Mouse (Mus musculus) liver, embryonic 11.5 days (tissue): Measurements from ENCODE around the gene Rnase4. TPM values are rescaled to one million over a fixed set of nuclear protein-coding genes. Genes with fewer than 3 reads are reported as not detected.

Source experiments
- ATAC-seq: fragments of 200-750 bp; cut with Nextera tagmentation; replicated peaks from 2 replicates; pipeline ENCODE4 v1.8.0; 2017; ENCODE audit warnings: moderate number of reproducible peaks, mild to moderate bottlenecking, moderate TSS enrichment, moderate library complexity; ENCODE audit not compliant: low FRiP score
- DNase-seq: peaks from one replicate; pipeline ENCODE4 v3.0.0-alpha.2; 2017; ENCODE audit warnings: low spot score
- H3K27ac ChIP-seq: fragments of 300-500 bp; sonication (generic); 2 replicates; pipeline ENCODE4 v1.5.1; 2014; ENCODE audit warnings: mild to moderate bottlenecking, low read depth, low read length, control low read depth
- H3K27me3 ChIP-seq: fragments of 300-500 bp; sonication (generic); replicated peaks from 2 replicates; pipeline ENCODE4 v1.6.1; 2014; ENCODE audit warnings: low read length, mixed read lengths; ENCODE audit not compliant: control insufficient read depth, insufficient read depth
- H3K36me3 ChIP-seq: fragments of 300-500 bp; sonication (generic); 2 replicates; pipeline ENCODE4 v1.6.1; 2014; ENCODE audit warnings: mild to moderate bottlenecking, low read length, moderate library complexity, mixed read lengths; ENCODE audit not compliant: control insufficient read depth, insufficient read depth
- H3K4me1 ChIP-seq: fragments of 300-500 bp; sonication (generic); replicated peaks from 2 replicates; pipeline ENCODE4 v1.6.1; 2014; ENCODE audit warnings: low read length, mixed read lengths; ENCODE audit not compliant: control insufficient read depth, insufficient read depth
- H3K4me2 ChIP-seq: fragments of 300-500 bp; sonication (generic); 2 replicates; pipeline ENCODE4 v1.6.1; 2014; ENCODE audit warnings: mild to moderate bottlenecking, control low read depth, moderate library complexity
- H3K4me3 ChIP-seq: fragments of 300-500 bp; sonication (generic); 2 replicates; pipeline ENCODE4 v1.5.1; 2014; ENCODE audit warnings: low read depth, low read length, control low read depth
- H3K9ac ChIP-seq: fragments of 300-500 bp; sonication (generic); 2 replicates; pipeline ENCODE4 v1.6.1; 2014; ENCODE audit warnings: low read depth, low read length, control low read depth
- H3K9me3 ChIP-seq: fragments of 300-500 bp; sonication (generic); 2 replicates; pipeline ENCODE4 v1.6.1; 2016; ENCODE audit warnings: low read length, inconsistent platforms, mixed read lengths; ENCODE audit not compliant: control insufficient read depth
- WGBS: fragments of 180-500 bp; shearing (Covaris S2); extraction: QIAGEN DNeasy Blood & Tissue Kit; methylation state at CpG from one replicate; pipeline ENCODE4 v1.1.7; 2014; 5-methylcytosine and 5-hydroxymethylcytosine counted together
- polyA plus RNA-seq: library from polyadenylated mRNA; unstranded; fragments of >200 nt; fragmentation: Nextera tagmentation; extraction: Ambion mirVana; gene quantifications from 2 replicates; pipeline ENCODE4 v1.2.1, GENCODE M21; 2014

Gene Rnase4
- polyA plus RNA-seq, 1 experiment from 2014 or later, result 13.6 TPM

- no peak for ATAC-seq
Observed at GRCm38 (mm10) chr14:51060761-51061160, 30.1 kb upstream of the Rnase4 start.

DNA sequence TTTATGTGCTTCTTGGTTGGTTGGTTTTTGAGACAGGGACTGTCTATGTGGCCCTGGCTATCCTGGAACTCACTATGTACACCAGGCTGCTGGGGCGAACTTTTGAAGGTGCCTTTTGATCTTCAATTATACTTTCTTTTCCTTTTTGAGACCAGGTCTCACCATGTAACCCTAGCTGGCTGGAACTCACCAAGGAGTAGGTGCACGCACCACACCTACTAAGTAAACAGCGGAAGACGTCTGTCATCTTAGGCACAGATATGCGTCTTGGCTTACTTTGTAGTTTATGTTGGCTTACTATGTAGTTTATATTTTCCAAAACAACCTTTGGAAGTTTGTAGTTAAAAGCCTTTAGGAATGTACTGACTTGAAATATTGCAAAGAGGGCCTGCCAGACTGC, 21.9 kb upstream of the Rnase4 start:
- 86% methylated on average over 5 of the region's 5 CpGs for WGBS
- Histone ChIP-seq H3K27me3 (no peaks in the 10 kb centered on the region), H3K4me2 (no peak overlapping the region), H3K36me3 (no peaks in the 10 kb centered on the region), H3K9ac (no peak overlapping the region), H3K4me3 (no peak overlapping the region), H3K4me1 (no peaks in the 10 kb centered on the region), H3K9me3 (no peaks in the 10 kb centered on the region), H3K27ac (no peak overlapping the region)
- DNase-seq, result no peak
- ATAC-seq, result no peak

More at GRCm38 (mm10) chr14:51060761-51061160, 30.1 kb upstream of the Rnase4 start:
- Histone ChIP-seq H3K36me3 (no peaks in the 10 kb centered on the region), H3K4me2 (no peak overlapping the region), H3K27ac (no peak overlapping the region), H3K9me3 (no peaks in the 10 kb centered on the region), H3K27me3 (no peaks in the 10 kb centered on the region), H3K9ac (no peak overlapping the region), H3K4me3 (no peak overlapping the region), H3K4me1 (peaks cover 7% of the 10 kb centered on the region; the same call in 1 of the 2 replicates)
- 82% methylated on average over 5 of the region's 5 CpGs for WGBS
- DNase-seq, result no peak

DNA sequence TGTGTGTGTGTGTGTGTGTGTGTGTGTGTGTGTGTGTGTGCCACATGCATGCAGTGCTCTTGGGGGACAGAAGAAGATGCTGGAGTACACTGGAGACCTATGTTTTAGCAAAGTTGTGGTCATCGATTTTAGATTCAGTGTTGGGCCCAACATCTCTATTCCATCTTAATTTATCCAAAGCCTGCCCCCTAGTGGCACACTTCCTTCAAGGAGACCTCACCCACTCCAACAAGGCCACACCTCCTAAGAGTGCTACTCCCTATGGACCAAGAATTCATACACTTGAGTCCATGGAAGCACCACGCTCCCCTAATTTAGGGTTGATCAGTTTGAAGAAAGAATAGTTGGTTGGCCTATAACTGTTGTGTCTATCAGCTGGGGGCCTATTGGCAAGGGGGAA, 21.3 kb upstream of the Rnase4 start:
- Histone ChIP-seq H3K4me2 (no peak overlapping the region), H3K4me3 (no peak overlapping the region), H3K36me3 (no peaks in the 10 kb centered on the region), H3K27me3 (no peaks in the 10 kb centered on the region), H3K27ac (no peak overlapping the region), H3K9ac (no peak overlapping the region), H3K4me1 (no peaks in the 10 kb centered on the region), H3K9me3 (no peaks in the 10 kb centered on the region)
- ATAC-seq (no peak), DNase-seq (no peak)
- 79% methylated on average over 2 of the region's 2 CpGs for WGBS

GRCm38 (mm10) chr14:51074335-51074734, 16.5 kb upstream of the Rnase4 start, which contains the start of gene Olfr750:
TSS of gene Olfr750 (minus strand) at chr14:51074435.
- WGBS, result 76% methylated on average over 3 of the region's 3 CpGs
- Histone ChIP-seq H3K4me2 (no peak within 1 kb of the TSS), H3K9ac (no peak within 1 kb of the TSS), H3K4me3 (no peak within 1 kb of the TSS), H3K27ac (no peak within 1 kb of the TSS), H3K9me3 (no peaks in the 10 kb centered on the region), H3K36me3 (no peaks in the 10 kb centered on the region), H3K27me3 (no peaks in the 10 kb centered on the region), H3K4me1 (no peaks in the 10 kb centered on the region)
- ATAC-seq (no peak), DNase-seq (no peak)

DNA sequence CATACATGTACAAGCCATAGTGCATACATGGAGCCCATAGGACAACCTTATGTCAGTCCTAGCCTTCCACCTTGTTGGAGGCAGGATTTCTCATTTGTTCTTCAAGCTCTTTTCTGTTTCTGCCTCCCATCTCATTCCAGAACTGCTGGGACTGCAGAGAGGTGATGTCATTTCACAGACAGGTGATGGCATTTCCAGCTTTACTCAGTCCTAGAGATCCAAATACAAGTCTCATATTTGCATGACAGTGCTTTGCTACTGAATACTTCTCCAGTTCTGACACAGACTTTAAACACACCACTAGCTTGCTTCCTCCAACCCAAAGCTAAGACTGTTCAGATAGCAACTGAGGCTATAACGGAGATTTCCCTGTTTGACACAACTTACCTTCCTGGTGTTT, 11.7 kb upstream of the Rnase4 start:
- DNase-seq (no peak), ATAC-seq (no peak)
- Histone ChIP-seq H3K4me1 (0 out of 2 replicates have a peak, but pooled peaks cover 3% of the 10 kb centered on the region), H3K9me3 (no peaks in the 10 kb centered on the region), H3K36me3 (no peaks in the 10 kb centered on the region), H3K4me3 (no peak overlapping the region), H3K4me2 (no peak overlapping the region; the same call in 1 of the 2 replicates), H3K27me3 (peaks cover 5% of the 10 kb centered on the region; the same call in 1 of the 2 replicates), H3K27ac (no peak overlapping the region), H3K9ac (no peak overlapping the region)
- WGBS, result 62% methylated on average over 1 of the region's 1 CpGs

GRCm38 (mm10) chr14:51081035-51081434, 9.8 kb upstream of the Rnase4 start:
- H3K4me2 ChIP-seq, result no peak overlapping the region
- H3K4me3 ChIP-seq, result no peak overlapping the region
- H3K4me1 ChIP-seq, result 0 out of 2 replicates have a peak, but pooled peaks cover 3% of the 10 kb centered on the region
- H3K27me3 ChIP-seq, result peaks cover 5% of the 10 kb centered on the region; the same call in 1 of the 2 replicates
- ATAC-seq (no peak), DNase-seq (no peak)
- H3K27ac ChIP-seq, result no peak overlapping the region
- no peaks in the 10 kb centered on the region for H3K36me3 ChIP-seq
- WGBS, result 78% methylated on average over 2 of the region's 2 CpGs
- no peaks in the 10 kb centered on the region for H3K9me3 ChIP-seq
- H3K9ac ChIP-seq, result no peak overlapping the region

DNA sequence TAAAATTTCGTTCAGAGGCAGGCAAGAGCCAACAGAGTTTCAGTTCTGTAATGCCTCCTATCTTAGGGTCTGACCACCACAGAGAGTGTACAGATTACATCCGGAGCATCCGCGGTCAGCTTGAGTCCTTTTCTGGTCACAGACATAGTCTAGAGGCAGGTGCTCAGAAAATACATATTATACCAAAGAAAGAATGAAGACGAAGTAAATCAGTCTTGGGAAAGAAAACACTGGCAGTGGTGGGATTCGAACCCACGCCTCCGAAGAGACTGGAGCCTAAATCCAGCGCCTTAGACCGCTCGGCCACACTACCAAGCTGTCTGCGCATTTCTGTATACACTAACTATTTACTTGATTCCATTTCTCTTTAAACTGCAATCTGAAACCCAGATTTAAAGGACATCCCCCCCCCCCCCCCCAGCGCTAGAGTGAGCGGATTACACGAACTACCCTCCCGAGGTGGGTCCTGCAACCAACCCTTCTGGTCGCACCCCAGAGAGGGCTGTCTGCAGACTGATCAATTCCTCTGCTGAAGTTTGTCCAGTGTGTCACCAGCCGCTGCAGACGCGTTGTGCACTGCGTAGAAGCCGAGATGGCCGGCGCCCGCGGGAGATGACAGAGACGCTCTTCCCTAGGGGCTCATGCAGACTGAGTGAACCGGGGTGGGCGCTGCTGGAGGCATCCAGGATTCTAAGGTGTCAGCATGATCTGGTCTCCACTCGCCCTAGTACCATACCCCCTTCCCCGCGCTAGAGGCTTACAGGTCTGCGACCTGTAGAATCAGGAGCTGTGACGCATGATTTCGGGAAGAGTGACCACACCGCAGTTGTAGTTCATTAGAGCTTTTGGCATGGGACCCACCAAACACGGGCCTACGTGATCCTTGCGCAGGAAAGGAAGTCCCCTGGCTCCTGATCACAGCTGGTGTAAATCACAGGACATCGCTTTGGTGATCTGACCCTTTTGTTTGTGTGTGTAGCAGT, 8.0 kb upstream of the Rnase4 start:
- H3K4me2 ChIP-seq, result peak overlapping the region; percentile 90
- 0 out of 2 replicates have a peak, but pooled peaks cover 3% of the 10 kb centered on the region for H3K4me1 ChIP-seq
- ATAC-seq (peak; percentile 74), DNase-seq (peak; percentile 71)
- H3K36me3 ChIP-seq, result no peaks in the 10 kb centered on the region
- H3K9me3 ChIP-seq, result no peaks in the 10 kb centered on the region
- peak overlapping the region; percentile 66 for H3K4me3 ChIP-seq
- peak overlapping the region; percentile 52 for H3K9ac ChIP-seq
- H3K27me3 ChIP-seq, result peaks cover 5% of the 10 kb centered on the region; the same call in 1 of the 2 replicates
- WGBS, result 2% methylated on average over 39 of the region's 40 CpGs
- no peak overlapping the region for H3K27ac ChIP-seq

GRCm38 (mm10) chr14:51083805-51084204, 7.1 kb upstream of the Rnase4 start:
- Histone ChIP-seq H3K4me3 (peak overlapping the region; percentile 66), H3K9me3 (no peaks in the 10 kb centered on the region), H3K36me3 (no peaks in the 10 kb centered on the region), H3K4me2 (peak overlapping the region; percentile 90), H3K4me1 (0 out of 2 replicates have a peak, but pooled peaks cover 3% of the 10 kb centered on the region), H3K9ac (no peak overlapping the region), H3K27me3 (peaks cover 5% of the 10 kb centered on the region; the same call in 1 of the 2 replicates), H3K27ac (no peak overlapping the region)
- DNase-seq, result no peak
- 13% methylated on average over 7 of the region's 7 CpGs for WGBS
- ATAC-seq, result no peak
